Mouse (Mus musculus) neural tube, embryonic 10.5 days (tissue): ENCODE measurements around the gene Ppox.
"Not testable (repeated sequence)": the region's sequence is repeated elsewhere in the genome, so short reads cannot be mapped to it uniquely, and the experiment has no call there.

Experiments used
- DNase-seq: peaks from one replicate; pipeline ENCODE4 v3.0.0-alpha.2; 2017; ENCODE audit warnings: low spot score; ENCODE audit errors: extremely low spot score

Gene Ppox

GRCm38 (mm10) chr1:171245353-171245752 is 35.6 kb downstream of the Ppox start:
- DNase-seq = no peak

GRCm38 (mm10) chr1:171241952-171242351 is 39.0 kb downstream of the Ppox start:
- not testable (repeated sequence) for DNase-seq

- no peak for DNase-seq
Measured at GRCm38 (mm10) chr1:171240911-171241310, 40.1 kb downstream of the Ppox start.

- DNase-seq = no peak
Measured at GRCm38 (mm10) chr1:171239992-171240744, 40.8 kb downstream of the Ppox start.

GRCm38 (mm10) chr1:171238463-171238862 is 42.5 kb downstream of the Ppox start:
- DNase-seq = no peak

GRCm38 (mm10) chr1:171237438-171237837 is 43.5 kb downstream of the Ppox start:
- no peak for DNase-seq

- DNase-seq = no peak
Measured at GRCm38 (mm10) chr1:171235791-171236190, 45.2 kb downstream of the Ppox start.

GRCm38 (mm10) chr1:171234538-171234937 is 46.4 kb downstream of the Ppox start:
- DNase-seq = no peak

- DNase-seq = no peak
Measured at GRCm38 (mm10) chr1:171234126-171234525, 46.9 kb downstream of the Ppox start, which contains the start of gene Fcer1g. Fcer1g (minus strand) TSS chr1:171234365.

GRCm38 (mm10) chr1:171232800-171233730 is 47.9 kb downstream of the Ppox start:
- no peak for DNase-seq

GRCm38 (mm10) chr1:171232348-171232747 is 48.6 kb downstream of the Ppox start:
- DNase-seq = no peak

- no peak for DNase-seq
Measured at GRCm38 (mm10) chr1:171231844-171232243, 49.1 kb downstream of the Ppox start.

GRCm38 (mm10) chr1:171230215-171230614 is 50.8 kb downstream of the Ppox start:
- DNase-seq = no peak

GRCm38 (mm10) chr1:171229750-171230149 is 51.2 kb downstream of the Ppox start:
- no peak for DNase-seq

GRCm38 (mm10) chr1:171227879-171228278 is 53.1 kb downstream of the Ppox start:
- no peak for DNase-seq

- DNase-seq = no peak
Measured at GRCm38 (mm10) chr1:171226780-171227179, 54.2 kb downstream of the Ppox start.
